Mouse (Mus musculus): ENCODE measurements around the gene Pfn3. TPM values are rescaled to one million over a fixed set of nuclear protein-coding genes. Genes with fewer than 3 reads are reported as not detected.

The Pfn3 gene
- total and polyA plus RNA-seq, 2 experiments from 2014 or later, result 0.93 TPM; not detected in 1

DNA sequence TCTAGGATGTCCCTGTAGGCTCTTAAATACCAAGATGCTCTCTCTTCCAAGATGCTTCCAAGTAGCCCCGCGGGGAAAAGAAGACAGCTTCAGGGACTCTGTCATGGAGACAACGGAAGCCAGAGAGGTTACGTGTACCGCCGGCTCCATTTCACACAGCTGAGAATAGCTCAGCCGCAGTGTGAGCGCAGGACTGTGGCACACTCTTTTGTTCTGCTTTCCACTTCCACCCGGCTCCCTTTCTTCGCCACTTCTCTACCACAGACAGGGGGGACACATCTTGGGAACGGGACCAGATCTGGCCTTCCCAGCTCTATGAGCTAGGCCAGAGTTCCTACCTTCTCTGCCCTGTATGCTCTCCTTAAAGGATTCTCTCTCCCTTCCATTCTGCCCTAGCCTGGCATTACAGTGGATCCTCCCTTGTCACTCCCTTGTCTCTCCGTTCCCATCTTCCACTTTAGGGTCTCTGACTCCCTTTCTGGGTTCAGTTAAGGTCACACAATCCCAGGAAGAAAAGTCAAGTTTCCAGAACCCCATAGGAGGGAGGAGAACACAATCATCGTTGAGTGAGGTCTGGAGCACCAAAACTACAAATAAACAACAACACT is 9.1 kb downstream of the Pfn3 start:
- H3K4me2 ChIP-seq (ENCODE audit: low read depth), result peak overlapping the region; percentile 35; the same call in 1 of the 2 replicates
- peak overlapping the region; percentile 80 for H3K27ac ChIP-seq (ENCODE audit: low read depth, low read length)
- no peaks in the 10 kb centered on the region for H3K27me3 ChIP-seq (ENCODE audit: insufficient read depth, low read length)
- peak; percentile 71 for ATAC-seq
- no peak for TF ChIP-seq CTCF (IDR thresholded peaks at IDR 0.05; ENCODE audit: low read depth)
- DNase-seq, result no peak
- H3K4me3 ChIP-seq (ENCODE audit: low read depth, low read length), result no peak overlapping the region
- H3K9me3 ChIP-seq (ENCODE audit: low read length), result no peaks in the 10 kb centered on the region
- peaks cover 5% of the 10 kb centered on the region; the same call in 1 of the 2 replicates for H3K4me1 ChIP-seq (ENCODE audit: insufficient read depth)
- no peaks in the 10 kb centered on the region for H3K36me3 ChIP-seq (ENCODE audit: insufficient read depth)
- H3K9ac ChIP-seq, result peak overlapping the region; percentile 44
- WGBS, result 40% methylated on average over 13 of the region's 13 CpGs

DNA sequence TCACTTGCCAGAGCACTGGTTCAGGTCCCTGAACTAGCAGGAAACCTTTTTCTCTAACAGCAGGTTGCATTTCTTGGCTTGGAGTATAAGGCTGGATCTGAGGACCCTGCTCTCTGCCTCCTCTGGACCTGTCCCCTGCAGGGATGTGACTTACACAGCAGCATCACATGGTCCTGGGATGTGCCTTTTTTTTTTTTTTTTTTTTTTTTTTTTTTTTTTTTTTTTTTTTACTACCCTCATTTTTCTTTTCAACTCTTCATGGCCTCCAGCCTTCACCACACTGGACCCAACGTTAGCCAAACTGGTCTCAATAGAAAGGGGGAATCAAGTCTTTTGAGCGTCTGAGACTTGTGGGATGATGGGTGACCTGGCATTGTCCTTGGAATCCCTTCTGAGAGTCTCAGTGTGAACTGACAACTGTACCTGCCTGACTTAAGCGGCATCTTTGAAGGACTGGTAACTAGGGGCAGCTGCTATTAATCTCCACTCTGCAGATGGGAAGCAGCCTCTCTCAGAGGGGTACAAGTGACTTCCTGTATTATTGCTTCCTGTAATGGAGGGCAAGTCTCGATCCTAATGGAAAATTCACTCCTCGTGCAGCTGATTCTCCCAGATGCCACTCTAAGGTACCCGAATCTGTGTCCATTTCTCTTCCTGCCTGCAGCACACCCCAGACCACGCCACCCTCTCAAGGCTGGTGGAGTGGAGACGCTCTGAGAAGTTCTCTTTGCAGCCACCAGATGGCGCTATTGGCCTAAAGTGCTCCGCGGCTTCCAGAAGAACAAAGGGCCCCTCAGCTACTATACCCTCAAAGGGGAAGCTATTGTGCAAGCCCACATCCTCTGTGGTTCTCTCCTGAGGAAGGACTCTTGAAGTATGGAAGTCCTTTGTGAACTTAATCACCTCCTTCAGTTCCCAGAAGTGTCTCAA is 9.9 kb downstream of the Pfn3 start:
- Histone ChIP-seq H3K27me3 (ENCODE audit: insufficient read depth, low read length) (no peaks in the 10 kb centered on the region), H3K27ac (ENCODE audit: low read depth, low read length) (peak overlapping the region; percentile 80), H3K4me3 (ENCODE audit: low read depth, low read length) (no peak overlapping the region), H3K9ac (peak overlapping the region; percentile 44), H3K4me2 (ENCODE audit: low read depth) (peak overlapping the region; percentile 35), H3K36me3 (ENCODE audit: insufficient read depth) (no peaks in the 10 kb centered on the region), H3K9me3 (ENCODE audit: low read length) (no peaks in the 10 kb centered on the region), H3K4me1 (ENCODE audit: insufficient read depth) (peaks cover 5% of the 10 kb centered on the region; the same call in 1 of the 2 replicates)
- DNase-seq (peak; percentile 94), ATAC-seq (peak; percentile 95)
- whole genome bisulfite sequencing, result 17% methylated on average over 11 of the region's 11 CpGs
- peak; percentile 97 for TF ChIP-seq CTCF (IDR thresholded peaks at IDR 0.05; ENCODE audit: low read depth)

DNA sequence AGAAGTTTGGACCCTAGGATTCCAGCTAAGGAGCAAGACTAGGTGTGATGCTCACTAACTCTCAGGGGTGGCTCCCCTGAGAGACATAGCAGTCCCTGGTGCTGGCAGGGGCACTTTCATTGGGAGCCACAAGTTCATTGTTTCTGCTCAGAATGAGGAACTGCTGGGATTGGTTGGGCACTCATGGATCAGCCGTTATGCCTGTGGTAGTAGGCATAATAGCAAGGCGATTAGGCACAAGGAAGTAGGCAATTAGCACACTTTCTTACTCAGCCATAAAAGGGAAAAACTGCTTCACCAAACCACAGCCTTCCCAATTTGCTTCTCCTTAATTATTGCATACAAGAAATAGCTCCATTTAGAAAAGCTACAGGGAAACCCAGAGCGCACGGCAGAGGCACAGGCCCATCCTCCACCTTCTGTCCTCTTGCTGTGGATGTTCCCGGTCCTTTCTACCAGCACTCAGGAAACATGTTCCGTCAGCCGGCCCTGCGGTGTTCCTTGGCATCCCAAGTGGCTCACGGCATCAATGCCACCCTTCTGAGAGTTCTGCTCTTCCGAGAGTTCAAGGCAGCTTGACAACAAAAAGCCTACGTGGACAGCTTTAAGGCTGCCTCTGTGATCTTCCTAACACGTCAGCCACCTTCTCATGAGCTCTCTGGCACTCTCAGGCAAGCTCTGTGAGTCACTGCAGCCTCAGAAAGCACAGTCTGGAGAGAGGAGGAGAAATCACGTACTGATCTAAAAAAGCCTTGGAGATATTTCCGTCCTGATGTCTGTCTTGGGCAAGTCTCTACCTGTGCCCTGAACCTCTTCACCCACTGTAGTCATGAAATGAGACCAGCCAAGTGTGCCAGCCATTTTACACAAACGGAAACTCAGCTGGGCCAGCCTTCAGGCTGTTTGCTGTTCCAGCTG is 10.8 kb downstream of the Pfn3 start:
- H3K27ac ChIP-seq (ENCODE audit: low read depth, low read length), result peak overlapping the region; percentile 4; the same call in 1 of the 2 replicates
- WGBS, result 38% methylated on average over 15 of the region's 15 CpGs

DNA sequence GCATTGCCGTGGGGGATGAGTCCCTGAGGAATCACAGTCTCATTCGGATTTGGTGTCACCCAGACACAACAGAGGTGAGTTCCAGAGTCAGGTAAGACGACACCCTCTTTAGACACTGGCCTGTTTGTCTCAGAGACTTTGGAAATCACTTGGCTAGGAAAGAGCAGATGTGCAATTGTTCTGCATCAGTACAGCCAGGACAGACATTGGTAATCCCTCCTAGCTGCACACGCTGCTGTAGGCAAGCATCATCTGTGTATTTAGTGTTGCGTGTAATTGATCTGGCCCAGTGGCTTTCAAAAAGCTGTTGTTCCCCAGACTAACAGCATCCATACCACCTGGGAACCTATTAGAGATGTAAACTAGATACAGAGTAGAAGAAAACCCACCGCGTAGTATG is 11.8 kb downstream of the Pfn3 start:
- no peak for TF ChIP-seq CTCF (IDR thresholded peaks at IDR 0.05; ENCODE audit: low read depth)
- Histone ChIP-seq H3K36me3 (ENCODE audit: insufficient read depth) (no peaks in the 10 kb centered on the region), H3K4me2 (ENCODE audit: low read depth) (no peak overlapping the region), H3K9me3 (ENCODE audit: low read length) (no peaks in the 10 kb centered on the region), H3K4me3 (ENCODE audit: low read depth, low read length) (no peak overlapping the region), H3K27me3 (ENCODE audit: insufficient read depth, low read length) (no peaks in the 10 kb centered on the region), H3K9ac (no peak overlapping the region), H3K4me1 (ENCODE audit: insufficient read depth) (peaks cover 5% of the 10 kb centered on the region; the same call in 1 of the 2 replicates), H3K27ac (ENCODE audit: low read depth, low read length) (no peak overlapping the region)
- ATAC-seq (no peak), DNase-seq (no peak)
- 69% methylated on average over 7 of the region's 7 CpGs for WGBS

More for the DNA sequence above, 10.8 kb downstream of the Pfn3 start:
- Histone ChIP-seq H3K4me1 (ENCODE audit: insufficient read depth) (peaks cover 5% of the 10 kb centered on the region; the same call in 1 of the 2 replicates), H3K9ac (no peak overlapping the region), H3K4me2 (ENCODE audit: low read depth) (no peak overlapping the region), H3K36me3 (ENCODE audit: insufficient read depth) (no peaks in the 10 kb centered on the region), H3K4me3 (ENCODE audit: low read depth, low read length) (no peak overlapping the region), H3K27me3 (ENCODE audit: insufficient read depth, low read length) (no peaks in the 10 kb centered on the region), H3K9me3 (ENCODE audit: low read length) (no peaks in the 10 kb centered on the region)
- TF ChIP-seq CTCF (IDR thresholded peaks at IDR 0.05; ENCODE audit: low read depth), result no peak
- ATAC-seq (no peak), DNase-seq (peak; percentile 35)

DNA sequence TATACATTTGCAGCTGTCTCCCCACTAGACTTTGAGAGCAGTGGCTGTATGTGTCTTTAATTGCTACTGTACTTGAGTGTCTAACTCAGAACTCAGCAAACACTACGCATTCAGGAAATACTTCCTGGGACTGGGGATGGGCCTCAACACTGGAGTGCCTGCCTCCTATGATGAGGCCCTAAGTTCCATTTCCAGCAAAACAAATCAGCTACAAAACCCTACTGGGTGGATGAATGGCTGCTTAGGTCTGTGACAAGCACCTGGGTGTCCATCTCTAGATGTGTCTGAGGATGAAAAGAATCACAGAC is 15.0 kb downstream of the Pfn3 start:
- Histone ChIP-seq H3K4me2 (ENCODE audit: low read depth) (no peak overlapping the region), H3K4me1 (ENCODE audit: insufficient read depth) (no peaks in the 10 kb centered on the region), H3K27ac (ENCODE audit: low read depth, low read length) (no peak overlapping the region), H3K27me3 (ENCODE audit: insufficient read depth, low read length) (no peaks in the 10 kb centered on the region), H3K4me3 (ENCODE audit: low read depth, low read length) (no peak overlapping the region), H3K9ac (no peak overlapping the region), H3K9me3 (ENCODE audit: low read length) (no peaks in the 10 kb centered on the region), H3K36me3 (ENCODE audit: insufficient read depth) (no peaks in the 10 kb centered on the region)
- no peak for TF ChIP-seq CTCF (IDR thresholded peaks at IDR 0.05; ENCODE audit: low read depth)
- no peak for ATAC-seq
- 85% methylated on average over 1 of the region's 1 CpGs for WGBS
- DNase-seq, result no peak

DNA sequence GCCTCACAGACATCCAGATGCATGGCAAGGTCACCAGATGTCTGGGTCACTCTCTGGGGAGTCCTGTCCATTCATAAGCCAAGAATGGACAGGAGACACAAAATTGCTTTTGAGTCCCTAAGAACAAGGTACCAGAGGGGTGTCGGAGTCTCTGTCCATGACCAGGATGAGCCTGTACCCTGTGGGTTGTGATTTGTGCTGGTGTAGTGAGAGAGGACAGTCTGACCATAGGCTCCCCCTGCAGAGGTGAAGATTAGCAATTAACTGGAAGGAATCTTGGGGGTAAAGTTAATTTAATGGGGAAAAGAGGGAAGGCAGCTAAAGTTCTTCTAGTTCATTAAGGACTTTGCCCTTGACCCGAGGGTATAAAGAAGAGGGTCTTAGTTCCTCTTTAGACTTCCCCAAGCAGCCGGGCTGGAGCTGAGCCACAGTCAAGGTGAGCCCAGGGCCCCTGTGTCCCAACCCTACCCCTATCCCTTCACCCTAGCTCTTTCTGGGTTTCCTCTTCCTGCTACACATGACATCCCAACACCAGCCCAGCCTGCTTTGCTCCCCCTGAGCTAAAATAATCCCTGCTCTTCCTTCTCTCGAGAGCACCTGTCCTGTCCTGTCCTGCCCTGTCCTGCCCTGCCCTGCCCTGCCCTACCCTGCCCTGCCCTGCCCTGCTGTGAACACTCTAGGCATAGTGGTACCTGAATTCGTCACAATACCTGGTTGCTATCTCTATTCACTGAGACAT is 15.6 kb downstream of the Pfn3 start:
- H3K4me2 ChIP-seq (ENCODE audit: low read depth), result no peak overlapping the region
- 68% methylated on average over 5 of the region's 5 CpGs for WGBS
- no peak overlapping the region for H3K4me3 ChIP-seq (ENCODE audit: low read depth, low read length)
- DNase-seq (no peak), ATAC-seq (no peak)
- H3K9me3 ChIP-seq (ENCODE audit: low read length), result no peaks in the 10 kb centered on the region
- H3K36me3 ChIP-seq (ENCODE audit: insufficient read depth), result no peaks in the 10 kb centered on the region
- no peaks in the 10 kb centered on the region for H3K27me3 ChIP-seq (ENCODE audit: insufficient read depth, low read length)
- no peaks in the 10 kb centered on the region for H3K4me1 ChIP-seq (ENCODE audit: insufficient read depth)
- no peak for TF ChIP-seq CTCF (IDR thresholded peaks at IDR 0.05; ENCODE audit: low read depth)
- no peak overlapping the region for H3K27ac ChIP-seq (ENCODE audit: low read depth, low read length)
- no peak overlapping the region for H3K9ac ChIP-seq
